Mouse (Mus musculus): ENCODE results near the gene Rbfox3. TPM values are rescaled to one million over a fixed set of nuclear protein-coding genes. Genes with fewer than 3 reads are reported as not detected.

Gene Rbfox3
- polyA plus RNA-seq (2012; rRNA removed; ENCODE audit: low replicate concordance): 0.12 TPM in 1 of 2 replicates, not detected in the other

GRCm38 (mm10) chr11:118911307-118912070, at the start of gene Rbfox3:
Gene Rbfox3 (minus strand): TSS chr11:118911597.

GRCm38 (mm10) chr11:118476396-118477373, 434.7 kb downstream of the Rbfox3 start, which contains the start of gene Engase:
Gene Engase (plus strand): TSS chr11:118476829.

Other genes with a start within 250 kb of the Rbfox3 start
- not detected in 2 replicates for gene Enpp7, start 76.6 kb upstream of the Rbfox3 start, polyA plus RNA-seq (2012; rRNA removed; ENCODE audit: low replicate concordance)
- 4.4 and 4.7 TPM in 2 replicates for gene Cbx2, start 111.4 kb upstream of the Rbfox3 start, polyA plus RNA-seq (2012; rRNA removed; ENCODE audit: low replicate concordance)
- 3.6 and 7.3 TPM in 2 replicates for gene Cbx8, start 129.4 kb upstream of the Rbfox3 start, polyA plus RNA-seq (2012; rRNA removed; ENCODE audit: low replicate concordance)
- 17.5 and 42.6 TPM in 2 replicates for gene Cbx4, start 174.6 kb upstream of the Rbfox3 start, polyA plus RNA-seq (2012; rRNA removed; ENCODE audit: low replicate concordance)